Mouse (Mus musculus) v-Abl transformed pro-B cells (cell line): ENCODE results near the gene Acaca.

Experiments
- in situ Hi-C, 2 experiments: fragments of 400-800 bp; cut with MboI; formaldehyde crosslinking; loops; one replicate each; pipeline ENCODE4 v1.15.1; 2025; ENCODE audit not compliant: unreplicated experiment in 2 of 2

Acaca gene

GRCm38 (mm10) chr11:84205776-84206175 is 76.3 kb downstream of the Acaca start:
- in situ Hi-C loops = no loop called here

GRCm38 (mm10) chr11:84210876-84211275 is 81.4 kb downstream of the Acaca start:
- in situ Hi-C loops = no loop called here

DNA sequence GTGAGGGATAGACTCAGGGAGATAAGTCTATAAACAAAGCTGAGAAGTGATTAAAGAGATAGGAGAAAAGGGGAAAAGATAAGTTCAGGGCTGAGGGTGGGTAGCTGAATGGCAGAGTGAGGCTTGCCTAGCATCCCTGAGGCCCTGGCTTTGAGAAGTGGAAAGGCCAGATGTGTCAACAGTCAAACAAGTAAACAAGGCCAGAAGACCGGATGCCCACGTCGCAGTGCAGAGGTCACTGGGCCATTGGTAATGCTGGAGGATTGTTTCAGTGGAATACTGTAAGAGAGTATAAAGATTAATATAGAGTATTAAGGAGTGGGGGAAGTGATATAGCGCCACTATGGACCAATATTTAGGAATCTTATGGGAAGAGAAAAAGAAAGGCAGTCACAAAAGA is 89.5 kb downstream of the Acaca start:
- in situ Hi-C loops = no loop called here

GRCm38 (mm10) chr11:84243562-84243961 is 114.1 kb downstream of the Acaca start:
- in situ Hi-C loops = loop anchor here in 1 of 2 experiments (25.0 kb wide), 1 partner anchor 456 kb away; no protein-coding TSS in a partner anchor

DNA sequence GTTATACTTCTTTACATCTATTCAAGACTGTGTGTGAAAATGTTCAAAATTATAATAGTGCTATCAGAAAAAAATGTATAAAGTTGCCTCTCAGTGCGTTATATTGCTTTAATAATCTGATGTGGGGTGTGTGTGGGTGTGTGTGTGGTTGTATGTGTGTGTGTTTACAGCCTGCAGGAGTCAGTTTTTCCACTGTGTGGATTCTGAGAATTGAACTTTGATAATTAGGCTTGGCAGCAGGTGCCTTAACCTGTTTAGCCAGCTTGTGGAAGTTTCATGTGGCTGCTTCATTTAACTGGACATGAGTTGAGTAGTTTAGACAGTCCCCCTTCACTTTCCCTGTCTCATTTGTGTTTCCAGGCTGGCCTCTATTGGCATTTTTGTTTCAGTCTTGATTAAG is 117.9 kb downstream of the Acaca start:
- in situ Hi-C loops = loop anchor here (5.0 to 25.0 kb wide), 2 partner anchors 460 kb away; no protein-coding TSS in a partner anchor

GRCm38 (mm10) chr11:84251170-84251569 is 121.7 kb downstream of the Acaca start:
- in situ Hi-C loops = no loop called here

- in situ Hi-C loops = no loop called here
These were observed 123.0 kb downstream of the Acaca start for GRCm38 (mm10) chr11:84252425-84252824.

GRCm38 (mm10) chr11:84255879-84256278 is 126.4 kb downstream of the Acaca start:
- in situ Hi-C loops = no loop called here

DNA sequence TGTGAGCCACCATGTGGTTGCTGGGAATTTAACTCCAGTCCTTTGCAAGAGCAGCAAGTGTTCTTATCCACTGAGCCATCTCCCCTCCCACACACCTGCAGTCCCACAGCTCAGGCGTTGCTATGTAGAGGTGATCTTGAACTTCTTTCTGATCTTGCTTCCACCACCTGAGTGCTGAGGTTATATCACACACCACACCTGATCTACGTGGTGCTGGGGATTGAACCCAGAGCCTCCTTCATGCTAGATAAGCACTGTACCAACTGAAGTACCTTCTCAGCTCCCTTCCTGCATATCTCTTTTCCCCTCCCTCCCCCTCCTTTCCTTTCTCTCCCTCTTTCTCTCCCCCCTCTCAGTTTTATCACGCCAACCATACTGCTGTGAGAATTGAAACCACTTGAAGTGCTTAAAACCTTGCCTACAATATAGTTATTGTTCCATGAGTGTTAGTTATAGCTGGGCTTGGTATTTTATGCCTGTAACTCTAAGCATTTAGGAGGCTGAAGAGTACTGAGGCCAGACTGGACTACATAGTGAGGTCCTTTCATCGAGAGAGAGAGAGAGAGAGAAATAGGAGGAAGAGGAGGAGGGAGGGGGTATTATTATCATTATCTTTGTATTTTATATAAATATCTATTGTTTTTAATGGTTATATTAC is 128.7 kb downstream of the Acaca start:
- in situ Hi-C loops = no loop called here

GRCm38 (mm10) chr11:84264490-84264889 is 135.0 kb downstream of the Acaca start:
- in situ Hi-C loops = loop anchor here in 1 of 2 experiments (5.0 to 10.0 kb wide), 2 partner anchors 160 to 533 kb away; no protein-coding TSS in a partner anchor

- in situ Hi-C loops = loop anchor here (5.0 to 10.0 kb wide), 3 partner anchors 154 to 529 kb away; no protein-coding TSS in a partner anchor
These were observed 138.6 kb downstream of the Acaca start for GRCm38 (mm10) chr11:84268068-84268467.

DNA sequence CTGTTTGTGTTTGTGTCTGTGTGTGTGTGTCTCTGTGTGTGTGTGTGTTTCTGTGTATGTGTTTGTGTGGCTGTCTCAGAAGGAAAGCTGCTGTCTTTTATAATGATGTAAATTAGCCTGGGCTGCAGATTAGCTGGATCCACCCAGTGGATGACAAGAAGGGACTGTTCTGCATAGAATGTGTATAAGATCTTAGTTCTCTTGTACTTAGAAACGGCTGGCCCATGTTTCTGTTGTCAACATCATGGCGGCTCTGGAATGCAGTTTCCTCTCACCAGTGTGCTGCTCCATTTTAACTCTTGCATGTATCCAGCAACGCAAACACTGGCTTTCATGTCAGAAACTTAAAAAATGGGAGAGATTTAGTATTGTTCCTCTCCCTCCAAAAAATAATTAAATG is 141.0 kb downstream of the Acaca start:
- in situ Hi-C loops = no loop called here

DNA sequence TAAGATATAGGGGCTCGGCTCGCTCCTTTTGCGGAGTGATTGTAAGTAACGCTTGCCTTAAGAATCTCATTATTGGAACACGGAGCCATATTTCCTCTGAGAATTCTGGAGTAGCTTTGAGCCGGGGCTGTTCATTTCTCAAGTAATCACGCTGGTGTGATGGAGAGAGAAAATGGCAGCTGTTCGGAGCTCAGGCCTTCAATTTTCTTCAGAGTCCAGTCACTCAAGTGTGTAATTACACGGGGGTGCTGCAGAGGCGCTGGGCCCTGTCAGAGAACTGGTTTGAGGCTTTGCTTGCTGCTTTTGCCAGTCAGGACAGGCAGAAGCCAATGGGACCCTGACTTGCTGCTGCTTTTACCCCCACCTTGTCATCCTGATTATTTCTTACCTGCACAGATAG is 142.5 kb downstream of the Acaca start:
- in situ Hi-C loops = no loop called here

GRCm38 (mm10) chr11:84272574-84272973 is 143.1 kb downstream of the Acaca start:
- in situ Hi-C loops = no loop called here

DNA sequence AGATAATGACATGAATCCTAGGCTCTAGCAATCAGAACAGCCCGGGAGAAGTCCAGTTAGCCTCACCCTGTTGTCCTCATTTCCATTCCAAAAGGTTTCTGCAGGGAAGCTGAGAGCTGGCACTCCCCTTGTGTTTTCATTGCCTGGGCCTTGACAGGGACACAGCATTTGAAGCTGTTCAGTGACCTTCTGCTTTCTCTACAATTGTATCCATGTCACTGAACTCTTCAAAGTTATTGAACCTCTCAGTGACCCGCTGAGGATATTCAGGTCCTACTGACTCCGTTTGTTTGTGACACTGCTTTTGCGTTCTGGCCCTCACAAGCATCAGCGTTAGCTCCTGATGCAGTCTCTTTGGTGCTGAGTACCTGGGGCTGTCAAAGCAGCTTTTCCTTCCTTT is 147.5 kb downstream of the Acaca start:
- in situ Hi-C loops = no loop called here

DNA sequence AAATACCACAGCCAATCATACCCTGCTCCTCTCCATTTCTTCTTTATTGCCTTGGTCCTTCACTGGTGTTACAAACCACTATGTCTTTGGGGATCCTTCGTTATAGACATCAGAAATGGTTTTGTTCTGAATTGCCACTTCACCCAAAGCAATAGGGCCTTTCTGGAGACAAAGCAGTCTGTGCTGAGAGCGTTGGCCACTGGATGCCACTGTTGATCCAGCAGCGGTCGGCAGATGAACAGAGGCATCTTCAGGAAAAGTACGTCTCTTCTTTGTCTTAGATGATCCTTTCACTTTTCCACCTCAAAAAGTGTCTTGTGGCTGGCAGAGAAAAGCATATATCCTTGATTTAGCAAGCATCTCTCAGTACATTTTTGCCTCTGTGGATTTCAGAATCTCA is 151.8 kb downstream of the Acaca start:
- in situ Hi-C loops = loop anchor here in 1 of 2 experiments (10.0 kb wide), 1 partner anchor 114 kb away; no protein-coding TSS in a partner anchor

GRCm38 (mm10) chr11:84282944-84283703 is 153.7 kb downstream of the Acaca start:
- in situ Hi-C loops = loop anchor here in 1 of 2 experiments (10.0 kb wide), 1 partner anchor 112 kb away; no protein-coding TSS in a partner anchor

GRCm38 (mm10) chr11:84290781-84291180 is 161.3 kb downstream of the Acaca start:
- in situ Hi-C loops = no loop called here

DNA sequence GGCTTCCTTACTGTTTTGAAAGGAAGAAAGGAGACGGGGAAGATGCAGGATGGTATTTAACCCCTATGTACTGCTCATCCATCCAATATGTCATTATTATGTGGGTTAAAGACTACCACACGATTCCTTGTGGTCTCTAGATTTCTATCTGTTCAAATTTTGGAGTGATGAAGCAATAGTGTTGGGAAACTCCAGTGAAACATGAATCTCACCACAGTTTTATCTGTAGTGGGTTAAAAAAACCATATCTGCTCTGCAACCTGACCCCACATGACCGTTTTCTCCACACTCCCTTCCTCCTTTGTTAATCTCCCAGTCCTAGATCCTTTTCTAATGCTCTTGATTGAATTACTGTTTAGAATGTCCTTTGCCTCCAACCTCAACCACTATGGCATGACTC is 163.1 kb downstream of the Acaca start:
- in situ Hi-C loops = no loop called here

DNA sequence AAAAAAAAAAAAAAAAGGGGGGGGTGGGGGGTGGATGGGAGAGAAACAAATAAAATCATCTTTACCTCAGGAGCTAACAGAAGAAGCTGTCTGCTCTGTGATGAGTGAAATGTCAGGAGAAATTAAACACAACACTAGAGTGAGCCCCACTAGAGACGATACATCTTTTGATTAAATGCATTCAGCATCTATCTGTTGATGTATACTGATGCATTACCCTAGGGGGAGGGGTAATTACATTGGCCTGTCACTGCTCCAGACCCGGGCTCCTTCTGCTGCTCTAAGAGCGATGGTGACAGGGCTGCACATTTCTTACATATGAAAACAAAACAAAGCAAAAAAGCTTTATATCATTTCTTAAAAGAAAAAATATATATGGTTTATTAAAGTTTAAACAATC is 163.8 kb downstream of the Acaca start:
- in situ Hi-C loops = no loop called here

- in situ Hi-C loops = no loop called here
These were observed 166.9 kb downstream of the Acaca start for GRCm38 (mm10) chr11:84296337-84296736.

DNA sequence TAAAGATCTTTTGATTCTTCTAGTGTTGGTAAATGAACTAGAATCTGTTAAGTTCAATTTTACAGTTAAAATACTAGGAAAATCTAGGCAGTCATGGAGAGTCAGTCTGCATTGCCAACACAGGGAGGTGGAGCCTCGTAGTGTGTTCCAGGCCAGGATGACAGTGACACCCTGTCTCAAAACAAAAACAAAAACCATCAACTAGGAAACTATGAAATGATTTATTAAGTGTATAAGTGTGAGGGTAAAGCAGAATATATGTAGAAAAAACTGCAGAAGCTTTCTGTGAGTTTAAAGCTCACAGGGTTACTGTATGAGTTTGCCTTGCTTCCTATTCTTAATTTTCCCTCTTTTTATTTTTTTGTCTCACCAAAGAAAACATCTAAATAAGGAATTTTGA is 176.0 kb downstream of the Acaca start:
- in situ Hi-C loops = no loop called here
